Mouse (Mus musculus): ENCODE data around the gene Ybx3. TPM values are rescaled to one million over a fixed set of nuclear protein-coding genes. Genes with fewer than 3 reads are reported as not detected.

The Ybx3 gene
- total RNA-seq (2022): 10 to 100 TPM; 35.8 to 47.8 (median 38.5) TPM

DNA sequence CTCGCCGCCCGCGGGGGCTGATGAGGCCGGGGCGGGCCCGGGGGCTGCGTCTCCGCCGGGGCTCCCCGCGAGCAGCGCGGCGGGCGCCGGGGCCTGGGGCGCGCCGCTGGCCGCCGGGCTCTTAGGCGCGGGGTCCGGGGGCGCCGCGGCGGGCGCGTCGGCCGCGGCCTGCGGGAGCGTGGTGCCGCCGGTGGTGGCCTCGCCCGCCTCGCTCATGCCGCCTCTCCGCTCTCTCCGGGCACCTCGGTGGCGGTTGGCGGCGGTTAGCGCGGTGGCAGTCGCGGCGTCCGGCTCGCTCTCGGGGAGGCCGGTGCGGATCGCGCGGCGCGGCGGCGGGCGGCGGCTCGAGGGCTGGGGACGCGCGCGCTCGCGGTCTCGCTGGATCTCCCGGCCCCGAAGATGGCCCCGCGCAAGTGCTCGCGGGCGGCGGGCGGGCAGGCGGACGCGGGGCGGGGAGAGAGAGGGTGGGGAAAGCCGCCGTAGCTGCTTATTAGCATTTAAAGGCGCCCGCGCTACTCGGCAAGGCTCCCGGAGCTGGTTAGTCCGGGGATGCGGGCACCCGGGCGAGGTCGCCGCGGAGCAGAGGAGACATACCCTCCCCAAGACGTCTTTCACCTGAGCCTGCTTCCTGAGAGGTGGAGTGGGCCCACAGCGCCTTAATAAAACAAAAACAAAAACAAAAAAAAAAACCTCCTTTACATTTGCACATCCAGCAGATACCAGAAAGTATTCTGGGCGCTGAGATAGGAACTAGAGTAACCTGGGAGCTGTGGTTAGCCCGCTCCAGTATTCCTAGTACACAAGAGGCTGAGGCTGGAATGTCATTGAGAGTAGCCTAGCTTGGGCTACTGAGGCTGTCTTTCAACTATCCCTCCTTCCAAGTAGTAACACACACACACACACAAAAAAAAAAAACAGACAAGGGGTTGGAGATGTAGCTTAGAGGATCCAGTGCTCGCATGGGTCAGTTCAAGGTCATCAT, at the start of gene Ybx3:
Ybx3 (minus strand) TSS at position 437 of the 982 bp plus-strand sequence.
- DNase-seq (ENCODE audit: low spot score in 2 of 2): peak; percentile 72 to 79

DNA sequence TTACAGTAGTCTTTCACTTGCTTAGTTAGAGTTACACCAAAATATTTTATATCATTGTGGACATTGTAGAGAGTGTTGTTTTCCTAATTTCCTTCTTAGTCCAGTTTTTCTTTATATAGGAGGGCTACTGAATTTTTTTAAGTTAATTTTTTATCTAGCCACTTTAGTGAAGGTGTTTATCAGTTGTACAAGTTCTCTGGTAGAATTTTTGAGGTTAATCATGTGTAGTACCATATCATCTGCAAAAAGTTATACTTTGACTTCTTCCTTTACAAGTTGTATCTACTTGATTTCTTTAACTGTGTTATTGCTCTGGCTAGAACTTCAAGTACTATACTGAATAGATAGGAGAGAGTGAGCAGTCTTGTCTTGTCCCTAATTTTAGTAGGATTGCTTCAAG, 48.4 kb upstream of the Ybx3 start:
- no peak for DNase-seq (ENCODE audit: low spot score in 2 of 2)

DNA sequence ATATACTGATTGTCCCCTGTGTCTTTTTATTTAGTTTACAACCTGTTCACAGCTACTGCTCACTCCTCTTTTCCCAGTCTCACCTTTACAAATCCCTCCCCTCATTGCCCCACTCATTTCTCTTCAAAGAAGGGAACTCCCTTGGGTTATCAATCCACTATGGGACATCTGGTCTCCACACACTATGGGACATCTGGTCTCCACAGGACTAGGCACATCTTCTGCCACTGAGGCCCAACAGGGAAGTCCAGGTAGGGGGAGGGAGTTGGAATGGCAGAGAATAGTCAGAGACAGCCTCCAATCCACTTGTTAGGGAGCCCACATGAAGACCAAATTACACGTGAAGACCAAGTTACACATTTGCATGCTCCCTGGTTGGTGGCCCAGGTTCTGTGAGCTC, 45.8 kb upstream of the Ybx3 start:
- no peak for DNase-seq (ENCODE audit: low spot score in 2 of 2)

DNA sequence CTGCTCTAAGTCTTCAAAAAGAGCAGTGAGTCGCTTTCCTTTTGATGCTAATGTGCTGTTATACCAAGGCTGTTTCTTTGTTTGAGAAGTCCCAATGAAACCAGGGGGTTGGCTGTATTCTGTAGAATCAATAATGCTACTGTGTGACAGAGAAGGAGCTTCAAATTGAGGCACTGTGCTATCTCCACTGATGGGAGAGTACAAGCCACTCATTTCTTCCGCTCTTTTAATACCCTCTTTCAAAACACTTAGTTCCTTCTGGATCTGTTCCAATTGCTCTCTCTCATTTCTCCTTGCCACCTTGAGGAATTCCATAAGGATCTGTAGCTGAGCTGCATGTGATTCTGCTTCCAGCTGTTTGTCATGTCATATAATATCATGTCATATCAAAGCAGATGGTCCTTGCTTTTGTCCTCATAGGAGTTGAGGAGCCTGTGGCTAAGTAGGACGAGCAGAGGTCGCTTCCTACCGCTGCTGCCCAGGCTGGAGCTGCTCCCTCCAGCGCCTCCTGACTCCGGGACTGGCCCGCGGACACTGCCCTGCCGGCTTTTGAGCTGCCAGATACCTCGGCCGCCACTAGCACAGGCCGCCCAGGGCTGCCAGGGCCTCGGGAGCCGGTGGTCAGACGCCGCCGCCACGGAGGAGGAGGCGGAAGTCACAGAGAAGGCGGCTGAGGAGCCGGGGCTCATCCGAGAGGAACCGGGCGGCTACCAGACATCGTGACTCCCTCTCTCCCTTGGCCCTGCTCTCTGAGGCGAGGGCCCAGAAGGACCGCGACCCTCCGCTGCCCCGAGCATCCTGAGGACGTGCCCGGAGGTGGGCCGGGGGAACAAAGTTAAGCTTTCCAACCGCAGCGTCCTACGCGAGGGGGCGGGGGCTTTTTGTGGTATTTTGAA, 45.1 kb upstream of the Ybx3 start:
- no peak for DNase-seq (ENCODE audit: low spot score in 2 of 2)

DNA sequence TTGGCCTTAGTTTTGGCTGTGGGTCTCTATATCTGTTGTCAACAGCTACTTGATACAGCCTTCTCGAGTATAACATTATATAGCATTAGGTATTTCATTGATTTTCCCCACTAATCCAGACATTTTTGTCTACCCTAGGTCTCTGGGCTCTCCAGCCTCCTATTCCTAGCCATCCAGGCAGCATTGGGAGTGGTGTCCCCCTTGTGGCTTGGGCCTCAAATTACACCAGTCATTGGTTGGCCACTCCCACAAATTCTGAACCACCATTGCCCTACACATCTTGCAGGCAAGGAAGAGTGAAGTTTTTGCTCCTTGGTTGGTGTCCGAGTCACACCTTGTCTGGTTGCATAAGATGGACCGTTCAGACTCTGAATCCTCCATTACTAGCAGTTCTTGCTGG, 33.3 kb upstream of the Ybx3 start:
- DNase-seq (ENCODE audit: low spot score in 2 of 2): no peak

DNA sequence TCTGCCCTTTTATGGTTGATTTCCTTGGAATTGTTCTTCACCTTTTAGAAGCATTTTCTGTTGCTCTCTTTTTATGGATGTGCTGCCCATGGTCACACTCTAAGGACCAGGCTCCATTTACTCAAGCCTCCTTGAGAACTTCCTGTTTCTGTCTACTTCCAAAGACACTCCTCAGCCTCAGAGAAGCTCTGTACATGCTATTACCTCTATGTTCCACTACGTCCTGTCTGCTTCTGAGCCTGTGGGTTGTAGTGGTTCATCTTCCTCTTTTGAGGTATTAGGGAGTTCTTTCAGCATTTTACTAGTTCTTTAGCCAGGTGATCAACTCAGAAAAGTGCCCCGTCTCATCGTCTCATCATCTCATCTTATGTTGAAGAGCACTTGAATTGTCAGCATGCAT, 31.3 kb upstream of the Ybx3 start:
- no peak for DNase-seq (ENCODE audit: low spot score in 2 of 2)

DNA sequence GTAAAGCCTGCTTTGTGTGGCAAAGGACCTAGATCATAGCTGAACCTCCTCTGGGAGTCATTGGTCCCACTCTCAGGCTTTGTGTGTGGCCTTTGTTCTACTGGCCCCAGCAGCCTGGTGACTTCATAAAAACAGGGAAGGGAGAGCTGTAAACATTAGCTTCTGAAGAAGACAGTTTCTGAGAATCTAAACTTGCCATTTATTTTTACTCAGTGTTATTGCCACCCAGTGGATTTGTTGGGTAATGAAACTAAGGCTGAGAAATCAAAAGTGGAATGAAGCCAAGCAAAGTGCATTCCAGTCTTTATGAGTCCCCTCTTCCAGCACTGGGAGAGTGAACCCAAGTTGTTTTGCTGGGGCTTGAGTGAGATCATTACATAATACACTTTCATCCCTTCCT, 30.5 kb upstream of the Ybx3 start:
- DNase-seq (ENCODE audit: low spot score in 2 of 2): no peak

DNA sequence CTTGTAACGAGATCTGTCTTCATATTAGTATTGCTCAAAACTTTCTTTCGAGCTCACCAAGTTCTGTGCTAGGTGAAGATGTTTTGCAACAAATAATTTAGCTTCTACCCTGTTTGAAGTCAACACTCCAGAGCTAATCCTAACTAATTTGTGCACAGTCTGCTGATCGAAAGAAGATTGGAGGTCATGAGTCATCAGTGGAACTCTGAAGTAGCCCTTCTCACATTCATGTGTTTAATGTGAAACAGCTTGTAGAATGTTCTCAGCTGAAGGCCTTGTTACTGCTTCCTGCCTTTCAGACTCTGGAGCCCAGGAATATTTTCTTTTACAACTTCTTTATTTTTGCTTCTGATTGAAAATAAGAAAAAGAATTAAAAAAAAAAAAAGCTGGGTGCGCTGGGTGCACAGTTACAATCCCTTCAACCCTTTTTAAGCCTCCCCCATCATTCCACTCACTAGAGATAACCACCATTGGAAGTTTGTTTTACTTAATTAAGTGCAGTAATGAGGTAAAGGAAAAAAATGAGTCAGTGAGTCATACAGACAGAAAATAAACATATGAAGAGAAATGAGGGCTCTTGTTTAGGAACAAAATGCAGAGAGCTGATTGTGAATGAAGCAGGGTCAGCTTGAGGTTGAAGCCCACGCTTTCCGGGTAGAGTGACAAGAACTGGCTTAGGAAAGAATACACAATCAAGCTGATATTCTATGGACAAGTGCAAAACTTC, 23.0 kb upstream of the Ybx3 start:
- DNase-seq (ENCODE audit: low spot score in 2 of 2): no peak

DNA sequence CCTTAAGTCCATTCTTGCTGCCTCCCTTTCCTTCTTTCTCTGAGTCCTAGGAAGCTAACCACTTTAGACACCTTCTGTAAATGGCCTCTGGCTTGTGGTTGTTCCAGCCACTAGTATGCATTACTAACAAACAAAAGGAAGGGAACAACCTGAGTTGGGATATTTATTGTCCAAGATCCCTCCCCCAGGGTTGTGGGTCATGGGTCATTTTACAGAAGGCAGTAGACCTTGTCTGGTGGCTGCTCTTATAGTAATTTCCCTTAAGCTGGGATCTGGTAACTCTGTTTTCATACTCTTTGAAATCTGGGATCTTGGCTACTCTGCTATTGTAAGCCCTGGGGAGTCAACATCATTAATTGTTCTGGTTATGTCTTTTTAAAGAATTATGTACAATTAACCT, 18.7 kb upstream of the Ybx3 start:
- DNase-seq (ENCODE audit: low spot score in 2 of 2): no peak

DNA sequence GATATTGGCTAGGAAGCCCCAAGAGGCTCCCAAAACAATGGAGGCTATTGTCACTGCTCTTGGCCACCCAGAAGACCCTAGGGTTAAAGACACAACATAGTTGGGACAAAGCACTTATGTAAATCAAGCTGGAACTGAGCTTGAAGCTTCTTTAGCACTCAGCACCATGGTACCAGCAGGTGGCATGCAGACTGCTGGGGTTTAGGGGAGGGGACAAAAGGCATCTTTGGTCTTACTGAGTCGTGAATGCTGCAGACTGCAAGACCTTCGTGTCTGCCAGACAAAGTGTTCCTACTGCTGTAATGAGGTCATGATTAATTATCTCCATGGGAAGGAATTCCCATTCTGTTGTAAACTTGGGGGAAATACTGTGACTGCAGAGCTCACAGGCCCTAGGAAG, 17.6 kb upstream of the Ybx3 start:
- DNase-seq (ENCODE audit: low spot score in 2 of 2): no peak

DNA sequence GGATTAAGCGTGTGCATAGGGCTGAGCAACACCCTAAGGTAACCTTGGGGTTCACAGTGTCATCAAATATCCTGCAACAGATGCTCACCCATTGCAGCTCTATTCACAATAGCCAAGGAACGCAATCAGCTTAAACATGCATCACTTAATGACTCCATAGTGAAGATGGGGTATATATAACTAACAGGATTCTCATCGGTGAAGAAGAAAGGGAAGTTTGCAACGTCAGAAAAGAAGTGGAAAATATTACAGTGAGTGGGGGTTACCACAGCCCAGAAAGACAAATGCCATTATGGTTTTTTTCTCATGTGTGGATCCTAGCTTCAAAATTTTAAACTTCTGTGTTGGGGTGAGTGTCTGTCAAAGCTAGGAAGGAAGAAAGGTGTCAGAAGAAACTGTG, 16.9 kb upstream of the Ybx3 start:
- DNase-seq (ENCODE audit: low spot score in 2 of 2): no peak

DNA sequence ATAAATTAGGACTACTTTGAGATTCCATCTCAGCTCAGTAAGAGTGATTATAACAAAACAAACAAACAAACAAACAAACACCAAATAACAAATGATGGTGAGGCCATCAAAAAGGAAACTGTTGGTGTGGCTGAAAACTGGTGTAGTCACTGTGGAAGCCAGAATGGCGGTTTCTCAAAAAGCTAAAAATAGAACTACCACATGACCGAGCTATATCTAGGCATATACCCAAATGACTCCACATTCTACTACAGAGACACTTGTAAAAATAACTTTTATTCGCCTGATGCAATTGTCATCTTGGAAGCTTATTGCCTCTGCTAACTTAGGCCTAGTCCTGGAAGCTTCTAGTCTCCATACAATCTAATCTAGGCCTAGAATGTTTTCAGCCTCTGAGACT, 16.0 kb upstream of the Ybx3 start:
- no peak for DNase-seq (ENCODE audit: low spot score in 2 of 2)

DNA sequence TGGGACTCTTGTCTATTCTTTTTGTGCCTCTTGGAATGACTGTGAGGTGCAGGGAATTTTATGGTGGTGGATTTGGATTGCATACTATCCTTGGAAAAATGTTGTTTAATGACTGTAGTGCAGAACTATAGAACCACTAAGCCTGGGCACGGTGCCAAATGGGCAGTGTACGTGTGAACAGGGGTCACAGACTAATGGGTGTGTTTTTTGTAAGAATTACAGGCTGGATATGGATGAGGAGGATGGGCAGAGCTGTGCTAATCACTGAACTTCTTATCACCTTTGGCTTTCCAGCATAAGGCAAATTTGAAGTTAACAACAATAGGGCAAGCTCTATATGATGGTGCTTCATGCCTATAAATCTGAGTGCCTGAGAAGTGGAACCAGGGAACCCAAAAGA, 14.8 kb upstream of the Ybx3 start:
- no peak for DNase-seq (ENCODE audit: low spot score in 2 of 2)

DNA sequence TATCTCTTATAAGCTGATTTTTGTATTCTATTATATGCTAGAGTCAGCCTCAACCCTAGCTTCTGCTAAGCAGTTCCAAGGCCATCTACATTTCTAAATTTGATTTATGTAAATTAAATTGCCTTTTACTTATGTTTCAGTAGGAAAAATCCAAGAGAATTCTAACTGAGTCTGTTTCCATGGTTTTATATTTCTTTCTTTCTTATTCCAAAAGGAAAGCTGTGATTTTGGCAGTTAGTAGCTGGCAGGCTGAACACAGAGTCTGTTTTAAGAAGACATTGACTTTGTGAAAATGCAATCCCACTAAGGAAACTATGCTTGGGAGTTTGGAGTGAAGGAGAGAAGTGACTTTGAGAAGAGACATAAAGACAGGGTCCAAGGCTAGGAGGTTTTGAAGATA, 14.3 kb upstream of the Ybx3 start:
- DNase-seq (ENCODE audit: low spot score in 2 of 2): no peak

DNA sequence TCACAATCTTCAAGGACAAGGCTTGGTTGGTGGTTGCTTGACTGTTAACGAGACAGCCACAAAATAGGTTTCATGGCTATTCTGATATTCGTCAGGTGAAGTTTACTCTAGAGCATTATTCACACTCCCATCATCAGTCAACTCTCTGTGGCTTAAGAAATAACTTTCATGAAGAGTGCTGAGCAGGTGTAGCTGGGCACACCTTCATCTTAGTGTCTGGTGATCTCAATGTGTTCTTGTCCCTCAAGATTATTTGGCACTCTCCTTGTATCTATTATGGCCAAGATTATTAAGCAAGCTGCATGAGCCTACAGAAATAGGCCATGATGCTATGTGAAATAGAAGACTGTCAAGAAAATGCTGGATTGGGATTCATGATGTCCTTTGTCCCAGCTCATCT, 13.0 kb upstream of the Ybx3 start:
- DNase-seq (ENCODE audit: low spot score in 2 of 2): no peak

DNA sequence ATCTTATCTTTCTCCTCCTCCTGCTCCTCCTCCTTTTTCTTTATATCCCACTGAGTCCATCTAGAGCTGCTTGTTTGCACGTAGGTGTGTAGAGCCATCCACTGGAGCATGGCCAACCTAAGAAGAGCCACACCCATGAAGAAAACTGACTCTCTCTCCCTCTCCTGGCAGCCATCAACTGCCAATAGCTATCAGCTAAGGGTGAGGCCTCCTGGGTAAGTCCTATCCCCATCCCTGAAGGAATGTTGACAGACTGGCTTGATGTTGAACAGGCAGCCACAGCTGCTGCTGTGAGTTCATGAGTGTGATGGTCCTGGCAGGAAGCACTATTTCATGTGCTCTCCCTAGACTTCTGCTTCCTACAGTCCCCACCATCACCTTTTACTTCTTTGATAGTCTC, 8.4 kb upstream of the Ybx3 start:
- DNase-seq (ENCODE audit: low spot score in 2 of 2): no peak

DNA sequence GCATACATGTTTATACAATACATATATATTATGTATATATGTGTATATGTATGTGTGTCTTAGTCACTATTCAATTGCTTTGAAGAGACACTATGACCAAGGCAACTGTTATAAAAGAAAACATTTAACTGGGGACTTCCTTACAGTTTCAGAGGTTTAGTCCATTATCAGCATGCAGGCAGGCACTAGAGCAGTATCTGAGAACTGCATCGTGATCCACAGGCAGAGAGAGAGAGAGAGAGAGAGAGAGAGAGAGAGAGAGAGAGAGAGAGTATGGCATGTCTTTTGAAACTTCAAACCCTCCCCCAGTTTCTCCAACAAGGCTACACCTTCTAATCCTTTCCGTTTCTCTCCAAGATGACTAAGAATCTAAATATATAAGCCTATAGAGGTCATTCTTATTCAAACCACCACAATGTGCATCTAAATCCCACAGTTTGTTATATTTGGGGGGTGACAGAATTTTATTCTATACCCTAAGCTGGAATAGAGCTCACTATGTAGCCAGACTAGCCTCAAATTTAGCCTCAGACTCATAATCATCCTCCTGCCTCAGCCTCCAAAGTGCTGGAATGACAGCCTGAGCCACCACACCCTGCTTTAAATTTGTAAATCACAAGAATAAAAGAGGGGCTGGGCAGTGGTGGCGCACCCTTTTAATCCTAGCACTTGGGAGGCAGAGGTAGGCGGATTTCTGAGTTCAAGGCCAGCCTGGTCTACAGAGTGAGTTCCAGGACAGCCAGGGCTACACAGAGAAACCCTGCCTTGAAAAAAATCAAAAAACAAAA, 5.8 kb upstream of the Ybx3 start:
- no peak for DNase-seq (ENCODE audit: low spot score in 2 of 2)

DNA sequence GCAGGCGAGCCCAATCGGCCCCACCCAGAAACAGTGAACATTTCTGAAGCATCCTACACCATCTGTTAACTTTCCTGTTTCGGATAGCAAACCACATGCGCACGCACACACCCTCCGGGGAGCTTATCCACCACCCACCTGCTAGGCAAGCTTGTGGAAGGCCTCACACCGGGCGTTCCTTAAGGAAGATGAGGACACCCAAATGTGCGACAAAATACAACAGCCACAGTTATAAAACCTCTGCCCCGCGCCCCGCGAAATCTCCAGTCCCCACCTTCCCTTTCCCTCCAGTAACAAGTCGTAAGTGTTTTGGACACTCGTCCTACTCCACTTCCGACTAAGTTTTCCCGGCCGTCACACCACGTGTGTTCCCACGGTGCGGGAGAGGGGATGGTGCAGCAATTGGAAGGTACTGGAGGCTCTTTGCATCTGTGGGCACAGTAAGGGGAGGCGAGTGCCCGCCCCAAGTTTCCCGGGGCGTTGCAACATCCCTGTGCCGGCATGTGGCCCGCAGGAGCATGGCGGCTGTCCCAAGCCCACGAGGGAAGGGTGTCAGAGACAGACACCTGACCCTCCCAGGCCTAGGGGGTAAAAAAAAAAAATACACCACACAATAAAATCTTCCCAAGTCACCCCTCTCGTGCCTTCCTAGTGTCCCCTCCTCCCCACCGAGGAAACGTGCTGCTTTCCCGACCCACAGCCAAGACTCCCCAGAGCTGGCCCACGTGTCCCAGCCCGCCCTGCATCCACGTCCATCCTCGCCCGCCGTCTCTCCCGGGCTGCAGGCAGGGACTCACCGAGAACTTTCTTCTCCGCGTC, 846 bp downstream of the Ybx3 start:
- peak; percentile 36 to 86 for DNase-seq (ENCODE audit: low spot score in 2 of 2)

DNA sequence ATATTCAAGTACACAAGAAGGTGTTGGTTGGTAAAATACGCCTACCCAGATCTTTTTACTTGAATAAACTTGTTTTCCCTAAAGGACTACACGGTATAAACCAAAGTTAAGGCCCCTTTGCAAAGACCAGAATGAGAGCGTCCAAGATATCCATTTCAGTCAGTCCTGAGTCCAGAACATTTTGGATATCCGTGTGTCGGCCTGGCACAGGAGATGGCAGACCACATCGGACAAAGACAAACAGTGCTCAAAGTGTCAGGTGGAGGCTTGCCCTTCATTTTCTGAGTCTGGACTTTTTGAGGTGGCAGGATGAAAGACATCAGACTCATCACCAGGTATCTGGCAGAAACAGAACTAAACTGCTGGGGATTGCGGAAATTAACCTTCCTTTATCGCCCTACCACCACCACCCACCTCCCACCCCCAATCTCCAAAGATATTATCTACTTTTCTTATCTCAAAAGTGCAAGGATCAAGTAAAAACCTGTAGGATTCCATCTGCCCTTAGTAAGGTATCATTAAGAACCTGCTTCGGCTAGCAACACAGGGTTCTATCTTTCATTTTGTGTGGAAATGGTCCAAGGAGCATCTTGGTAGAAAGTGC, 1.8 kb downstream of the Ybx3 start:
- no peak for DNase-seq (ENCODE audit: low spot score in 2 of 2)

DNA sequence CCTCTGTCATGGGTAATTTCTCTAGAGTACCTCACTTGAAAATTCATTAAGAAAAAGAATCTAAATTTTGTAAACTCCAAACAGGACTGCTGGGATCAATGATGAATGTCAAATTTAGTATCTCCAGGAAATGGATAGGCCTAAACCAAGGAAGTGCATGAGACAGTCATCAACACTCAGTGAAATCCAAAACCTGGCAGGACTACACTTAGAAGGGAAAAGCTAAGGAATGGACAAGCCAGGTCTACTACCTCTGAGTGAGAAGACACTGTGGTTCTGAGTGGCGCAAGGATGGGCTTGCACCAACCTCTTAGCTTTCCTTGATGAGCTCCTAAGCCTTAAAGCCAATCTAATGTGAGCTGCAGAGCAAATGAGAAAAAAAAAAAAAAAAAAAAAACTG, 2.8 kb downstream of the Ybx3 start:
- DNase-seq (ENCODE audit: low spot score in 2 of 2): no peak

Measured in left cerebral cortex, adult 8-10 months (tissue).